Mouse (Mus musculus) spleen, embryonic (tissue): ENCODE data around the gene S100a4.

Source experiments
- CTCF ChIA-PET: fragments of 350-600 bp; sonication (Branson Sonifier 250); formaldehyde crosslinking; loops from one replicate; lab custom pipeline; 2022; lab: Charles Lee

The S100a4 gene

DNA sequence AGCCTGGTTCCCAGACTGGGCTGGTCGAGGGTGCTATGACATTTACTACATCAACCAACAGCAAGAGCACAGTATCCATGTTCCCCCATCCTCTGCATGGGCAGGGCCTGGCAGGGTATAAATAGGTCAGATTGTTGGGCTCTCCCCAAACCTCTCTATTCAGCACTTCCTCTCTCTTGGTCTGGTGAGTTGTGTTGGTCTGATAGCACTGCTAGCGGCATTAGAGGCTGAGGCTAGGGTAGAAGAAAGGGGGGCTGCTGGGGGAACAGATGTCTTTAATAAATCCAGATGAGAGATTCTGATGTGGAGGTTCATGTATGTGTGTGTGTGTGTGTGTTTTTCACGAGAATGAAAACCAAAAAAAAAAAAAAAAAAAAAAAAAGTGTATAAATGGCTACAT, at the start of gene S100a4:
TSS of gene S100a4 (plus strand) at position 149 of the 400 bp plus-strand sequence.
- CTCF ChIA-PET = interaction anchor here (0.6 kb wide), 2 partner anchors 13 to 22 kb away, joined by 3 to 5 read pairs; no protein-coding TSS in a partner anchor

DNA sequence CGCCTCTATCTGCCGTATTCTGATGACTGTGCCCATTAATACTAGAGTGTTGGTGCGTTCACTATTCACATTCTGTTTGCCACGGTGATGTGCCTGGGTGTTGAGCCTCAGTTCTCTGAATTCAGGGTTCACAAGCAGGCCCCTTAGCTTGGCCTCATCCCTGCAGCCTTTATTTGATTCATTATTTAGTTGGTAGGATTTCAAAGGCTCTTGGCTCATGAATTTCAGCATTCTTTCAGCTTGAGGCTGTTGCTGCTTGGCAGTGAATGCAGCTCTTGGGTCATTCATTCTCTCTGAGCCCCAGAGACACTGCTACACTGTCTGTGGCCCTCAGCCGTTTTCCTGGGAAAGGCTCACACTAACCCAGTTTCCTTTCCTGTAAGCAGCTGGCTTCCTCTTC, 47.6 kb upstream of the S100a4 start:
- CTCF ChIA-PET = no interaction called here

DNA sequence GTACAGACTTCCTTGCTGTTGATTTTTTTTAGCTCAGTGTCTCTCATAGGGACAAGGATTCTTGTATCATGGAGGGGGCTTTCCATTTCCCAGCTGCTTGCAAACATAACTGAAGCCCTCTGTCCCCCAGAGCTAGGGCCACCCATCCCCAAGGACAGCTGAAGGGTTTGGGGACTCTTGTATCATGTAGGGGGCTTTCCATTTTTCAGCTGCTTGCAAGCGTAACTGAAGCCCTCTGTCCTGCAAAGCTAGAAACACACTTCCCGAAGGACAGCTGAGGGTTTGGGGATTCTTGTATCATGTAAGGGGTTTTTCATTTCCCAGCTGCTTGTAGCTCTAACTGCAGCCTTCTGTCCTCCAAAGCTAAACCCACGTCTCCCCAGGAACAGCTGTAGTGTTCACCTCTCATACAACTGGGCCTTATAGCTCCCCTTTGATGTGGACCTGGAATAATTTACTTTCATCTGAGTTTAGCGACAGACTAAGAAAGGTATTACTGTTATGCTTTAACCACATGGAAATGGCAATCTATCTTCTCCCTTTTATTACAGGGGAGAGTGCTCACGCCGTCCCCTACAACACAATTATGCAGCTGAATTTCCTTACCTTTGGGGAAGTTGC, 43.5 kb upstream of the S100a4 start, which contains the start of gene S100a3:
TSS of gene S100a3 (plus strand) at position 571 of the 621 bp plus-strand sequence.
- CTCF ChIA-PET = interaction anchor here (0.5 to 0.7 kb wide), 2 partner anchors 23 to 107 kb away, joined by 3 to 5 read pairs; partner anchors contain the start of gene S100a16

DNA sequence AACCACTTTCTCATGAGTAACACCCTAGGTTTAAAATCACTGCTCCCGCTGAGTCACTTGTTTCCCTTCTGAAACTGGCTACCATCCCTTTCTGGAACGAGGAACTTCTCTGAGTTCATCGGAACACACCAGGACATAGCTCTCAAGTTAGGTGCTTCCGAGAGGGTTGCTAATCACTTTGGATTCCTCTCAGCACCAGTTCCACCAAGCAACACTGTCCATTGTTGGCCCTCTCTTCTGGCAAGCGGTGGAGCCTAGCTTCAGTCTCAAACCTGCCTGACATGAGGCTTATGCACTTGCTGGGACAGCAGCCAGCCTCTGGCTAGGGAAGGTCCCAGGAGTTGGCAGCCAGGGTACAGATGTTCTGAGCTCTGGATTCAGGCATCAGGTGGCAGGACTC, 28.9 kb upstream of the S100a4 start:
- CTCF ChIA-PET = no interaction called here

DNA sequence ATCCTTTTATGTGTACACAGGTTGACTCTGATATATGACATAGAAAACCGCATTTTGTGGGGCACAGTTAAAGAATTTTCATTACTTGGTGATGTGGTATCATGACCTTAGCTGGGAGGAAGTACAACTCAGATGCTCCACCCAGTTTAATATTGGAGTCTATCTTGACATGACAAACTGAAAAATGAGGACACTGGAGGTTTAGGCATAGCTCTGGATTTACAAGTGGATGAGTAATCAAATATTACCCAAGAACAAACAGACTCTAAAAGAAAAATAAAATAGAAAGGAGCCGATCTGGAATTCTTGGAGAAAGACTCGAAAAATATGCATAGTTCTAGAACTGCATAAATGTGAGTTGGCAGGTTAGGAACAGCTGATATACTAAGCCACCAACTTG, 28.3 kb upstream of the S100a4 start:
- CTCF ChIA-PET = no interaction called here

DNA sequence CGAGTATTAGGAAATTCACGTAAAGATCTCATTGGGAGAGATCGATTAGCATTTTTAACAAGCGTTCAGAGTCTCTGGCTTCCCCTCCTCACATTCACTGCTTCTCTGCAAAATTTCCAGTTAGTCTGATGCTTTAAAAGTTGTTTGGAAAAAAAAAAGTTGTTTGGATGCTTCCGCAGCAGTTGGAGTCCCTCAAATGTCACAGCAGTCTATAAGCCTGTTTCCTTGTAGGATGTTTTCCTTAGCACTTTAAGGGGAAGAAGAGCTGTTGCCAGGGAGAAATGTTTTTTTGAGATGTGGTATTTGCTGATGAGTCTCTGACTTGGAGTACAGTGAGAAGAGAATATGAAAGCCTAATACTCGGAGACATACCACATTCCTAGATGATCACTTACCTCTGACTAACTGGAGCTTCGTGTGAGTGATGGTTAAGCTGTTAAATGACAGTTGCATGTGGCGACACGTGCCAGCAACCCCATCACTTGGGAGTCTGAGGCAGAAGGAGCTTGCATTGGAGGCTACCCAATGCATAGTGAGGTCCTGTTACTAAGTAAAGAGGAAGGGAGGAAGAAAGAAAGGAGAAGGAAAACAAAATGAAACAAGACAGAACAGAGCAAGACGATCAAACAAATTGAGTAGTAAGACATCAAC, 27.1 kb upstream of the S100a4 start:
- CTCF ChIA-PET = no interaction called here

DNA sequence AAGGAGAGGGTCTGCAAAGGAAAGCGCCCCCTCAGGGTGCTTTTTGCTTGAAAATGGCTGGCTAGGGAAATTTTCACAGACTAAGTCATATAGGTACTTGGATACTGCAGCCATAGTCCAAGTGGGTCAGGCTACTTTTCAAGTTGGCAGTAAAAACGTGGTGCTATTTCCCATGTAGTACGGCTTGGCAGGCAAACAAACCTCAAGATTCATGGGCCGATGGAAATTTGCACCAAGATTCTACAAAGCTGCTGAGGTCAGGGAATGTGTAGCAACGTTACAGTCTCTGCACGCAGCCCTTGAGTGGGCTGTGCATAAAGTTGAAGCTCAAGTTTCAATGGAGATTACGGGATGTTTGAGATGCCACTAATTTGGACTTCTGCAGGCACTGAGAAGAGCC, 24.1 kb upstream of the S100a4 start:
- CTCF ChIA-PET = no interaction called here

DNA sequence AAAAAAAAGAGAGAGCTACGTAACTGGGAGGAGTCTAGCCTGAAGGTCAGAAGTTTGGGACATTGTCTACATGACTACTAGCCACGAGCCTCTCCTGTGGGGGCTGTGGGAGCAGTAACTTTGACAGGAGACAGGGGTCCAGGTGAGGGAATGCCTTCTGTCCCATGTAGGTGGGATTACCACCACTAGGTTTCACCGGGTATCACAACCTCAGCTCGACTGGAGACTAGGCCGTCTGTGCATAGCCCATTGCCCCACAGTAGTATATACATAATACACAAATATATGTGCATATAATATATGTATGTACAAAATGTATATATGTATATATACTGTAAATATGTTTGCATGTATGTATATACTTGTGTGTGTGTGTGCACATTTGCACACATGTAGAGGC, 22.4 kb upstream of the S100a4 start:
- CTCF ChIA-PET = interaction anchor here (0.5 kb wide), 1 partner anchor 23 kb away, joined by 3 read pairs; no protein-coding TSS in a partner anchor

DNA sequence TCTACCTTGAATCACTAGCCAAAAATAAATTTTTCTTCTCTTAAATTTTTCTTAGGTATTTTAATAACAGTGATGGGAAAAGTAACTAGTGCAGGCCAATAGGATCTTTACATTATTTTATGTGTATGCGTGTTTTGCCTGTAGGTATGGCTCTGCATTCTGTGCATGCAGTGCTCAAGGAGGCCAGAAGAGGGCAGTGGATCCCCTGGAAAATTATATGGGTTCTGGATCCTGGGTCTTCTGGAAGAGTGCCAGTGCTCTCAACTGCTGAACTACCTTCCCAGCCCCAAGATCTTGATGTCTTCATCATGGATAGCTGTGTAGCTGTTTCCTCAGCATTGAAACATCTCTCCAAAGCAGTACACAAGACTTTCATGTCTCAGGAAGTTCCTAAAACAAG, 21.4 kb upstream of the S100a4 start:
- CTCF ChIA-PET = interaction anchor here (0.8 kb wide), 1 partner anchor 33 kb away, joined by 8 read pairs; no protein-coding TSS in a partner anchor

DNA sequence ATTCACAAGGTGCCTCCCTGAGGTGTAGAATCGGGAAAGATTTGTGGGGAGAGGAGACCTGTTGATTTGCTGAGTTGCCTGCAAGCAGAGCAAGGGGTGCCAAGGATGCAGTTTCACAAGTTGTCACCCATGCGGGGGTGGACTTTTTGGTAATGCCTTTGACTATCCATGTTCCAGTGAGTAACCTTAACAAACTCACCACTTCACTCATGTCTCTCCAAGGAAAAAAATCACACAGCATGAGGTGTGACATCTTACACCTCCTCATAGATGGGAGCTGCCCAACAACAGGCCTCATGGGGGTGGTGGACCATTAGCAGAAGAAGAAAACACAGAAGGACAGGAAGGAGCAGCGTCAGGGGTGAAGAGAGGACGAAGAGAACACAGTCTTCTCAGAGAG, 21.0 kb upstream of the S100a4 start:
- CTCF ChIA-PET = interaction anchor here (0.8 kb wide), 1 partner anchor 33 kb away, joined by 8 read pairs; no protein-coding TSS in a partner anchor

DNA sequence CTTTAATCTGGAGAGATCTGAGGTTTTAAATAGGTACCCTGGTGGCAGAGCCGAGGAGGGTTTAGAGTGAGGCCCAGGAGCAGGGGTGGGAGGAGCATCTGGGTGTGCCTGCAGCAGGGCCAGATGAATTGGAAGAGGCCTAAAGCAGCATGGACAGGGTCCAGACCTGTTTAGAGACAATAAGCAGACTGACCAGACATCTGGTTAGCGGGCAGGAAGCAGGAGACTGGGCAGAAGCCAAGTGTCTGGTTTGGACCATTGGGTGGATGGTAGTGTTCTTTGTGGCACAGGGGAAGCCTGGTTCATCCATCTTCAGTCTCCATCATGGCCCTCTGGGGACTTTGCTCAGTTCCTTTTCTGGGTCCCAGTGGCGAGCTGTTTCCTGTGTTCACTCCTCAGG, 19.7 kb upstream of the S100a4 start:
- CTCF ChIA-PET = no interaction called here

DNA sequence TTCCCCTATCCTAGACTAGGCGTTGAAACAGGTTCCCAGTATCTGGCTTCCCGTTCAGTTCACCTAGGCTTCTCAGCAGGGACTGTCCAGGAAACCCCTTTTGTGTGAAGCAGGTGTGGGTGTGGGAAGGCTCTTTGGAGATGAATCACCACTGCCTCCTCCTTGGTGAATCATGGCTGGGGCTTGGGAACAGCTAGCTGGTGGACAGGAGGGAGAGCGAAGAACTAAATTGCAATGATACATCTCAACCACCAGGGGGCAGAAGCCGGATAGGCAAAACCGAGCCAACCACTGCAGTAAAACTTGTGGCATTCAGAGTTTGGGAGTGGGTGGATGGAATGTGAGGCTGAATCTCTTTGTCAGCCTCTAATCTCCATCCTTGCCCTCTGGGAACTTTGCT, 18.0 kb upstream of the S100a4 start:
- CTCF ChIA-PET = interaction anchor here (1.0 to 3.2 kb wide), 2 partner anchors 29 to 125 kb away, joined by 3 to 20 read pairs; no protein-coding TSS in a partner anchor

DNA sequence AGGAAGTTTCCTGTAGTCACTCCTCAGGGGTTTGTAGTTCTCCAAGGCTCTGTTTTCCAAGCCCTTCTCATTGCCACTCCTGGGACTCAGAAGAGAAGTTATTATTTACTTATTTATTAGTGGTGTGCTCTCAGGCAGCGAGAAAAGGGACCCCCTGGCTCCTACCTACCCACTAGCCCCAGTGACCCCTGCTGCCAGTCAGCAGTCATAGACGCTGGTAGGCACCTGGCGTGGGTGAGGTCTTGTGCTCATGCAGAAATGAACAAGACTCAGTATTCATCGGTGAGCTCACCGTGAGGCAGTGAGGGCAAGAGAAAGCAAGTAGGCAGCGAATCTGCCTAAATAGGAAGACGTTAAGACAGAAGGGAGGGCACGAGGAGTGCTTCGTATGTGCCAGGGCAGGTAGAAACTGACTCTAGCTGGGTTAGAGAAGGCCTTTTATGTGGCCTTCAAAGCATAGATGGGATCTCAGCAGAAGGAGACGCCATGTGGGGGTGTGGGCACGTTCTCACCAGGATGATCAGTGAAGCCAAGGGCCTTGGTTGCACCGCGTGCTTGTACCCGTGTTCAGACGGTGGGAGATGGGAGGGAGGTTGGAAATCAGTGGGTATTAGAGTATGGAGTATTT, 17.4 kb upstream of the S100a4 start:
- CTCF ChIA-PET = interaction anchor here (1.7 to 3.2 kb wide), 2 partner anchors 26 to 29 kb away, joined by 8 to 20 read pairs; partner anchors contain the start of gene S100a6

DNA sequence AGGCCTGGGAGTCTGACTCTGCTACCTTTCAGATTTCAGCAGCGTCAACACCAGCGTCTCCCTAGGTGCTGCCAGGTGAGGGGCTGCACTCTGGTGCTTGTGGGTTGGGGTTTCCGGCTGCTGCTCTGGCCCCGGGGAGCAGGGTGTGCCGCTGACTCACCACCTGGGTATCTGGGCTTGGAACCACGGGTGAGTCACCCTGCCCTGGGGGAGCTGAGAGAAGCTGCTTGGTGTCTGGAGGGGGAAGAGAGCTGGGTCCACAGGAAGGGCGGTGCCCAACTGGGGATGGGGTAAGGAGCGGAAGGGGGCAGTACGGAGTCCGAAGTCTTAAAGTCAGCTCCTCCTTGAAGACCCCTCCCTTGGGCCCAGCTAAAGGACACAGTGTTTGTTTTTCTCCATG, 16.7 kb upstream of the S100a4 start:
- CTCF ChIA-PET = interaction anchor here (0.8 to 3.2 kb wide), 3 partner anchors 22 to 28 kb away, joined by 3 to 20 read pairs (median 8); partner anchors contain the start of gene S100a6

DNA sequence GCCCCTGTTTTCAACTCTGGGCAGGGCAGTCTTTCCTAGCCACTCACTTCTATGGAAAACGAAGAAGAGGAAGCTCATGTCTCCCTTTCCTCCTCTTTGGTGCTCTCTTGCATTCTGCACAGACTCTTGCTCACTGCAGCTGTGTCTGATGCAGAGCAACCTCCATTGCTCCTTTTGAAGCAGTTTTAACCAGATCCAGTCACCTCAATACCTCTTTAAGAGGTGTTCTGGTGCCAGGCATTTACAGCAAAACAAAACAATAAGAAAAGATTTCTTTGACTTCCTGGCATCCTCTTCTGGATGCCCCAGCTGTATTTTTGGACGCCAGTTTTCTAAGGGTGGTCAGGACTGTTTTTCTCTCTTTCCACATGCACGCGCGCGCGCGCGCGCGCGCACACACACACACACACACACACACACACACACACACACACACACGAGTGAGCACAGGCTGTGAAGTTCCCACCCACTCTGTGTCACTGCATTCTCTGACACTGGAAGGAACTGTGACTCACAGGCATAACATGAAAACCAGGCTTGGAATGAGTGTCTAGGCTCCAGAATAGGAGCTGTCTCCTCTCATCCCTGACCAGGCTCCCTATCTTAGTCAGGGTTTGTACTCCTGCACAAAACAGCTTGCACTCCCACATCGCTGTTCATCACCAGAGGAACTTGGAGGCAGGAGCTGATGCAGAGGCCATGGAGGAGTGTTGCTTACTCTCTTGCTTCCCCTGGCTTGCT, 16.0 kb upstream of the S100a4 start:
- CTCF ChIA-PET = interaction anchor here (0.7 to 3.2 kb wide), 4 partner anchors 19 to 28 kb away, joined by 3 to 20 read pairs (median 6); partner anchors contain the start of gene S100a6

DNA sequence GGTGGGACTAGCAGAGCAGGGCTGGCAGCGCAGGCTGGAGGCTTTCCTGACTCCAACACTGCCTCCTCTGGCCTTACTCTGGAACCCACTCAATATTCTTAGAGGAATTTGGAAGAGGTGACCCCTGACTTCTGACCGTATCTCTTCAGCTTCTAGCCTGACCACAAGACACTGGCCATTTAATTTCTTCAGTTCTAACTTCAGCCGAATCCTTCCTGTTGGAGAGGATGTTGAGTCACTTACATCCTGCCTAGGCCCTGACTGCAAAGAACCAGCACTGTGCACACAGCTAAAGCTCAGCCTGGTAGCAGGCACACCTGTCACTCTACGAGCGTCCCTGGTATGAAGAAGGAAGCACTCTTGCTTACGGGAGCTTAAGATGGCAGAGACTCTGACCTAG, 14.2 kb upstream of the S100a4 start:
- CTCF ChIA-PET = no interaction called here

DNA sequence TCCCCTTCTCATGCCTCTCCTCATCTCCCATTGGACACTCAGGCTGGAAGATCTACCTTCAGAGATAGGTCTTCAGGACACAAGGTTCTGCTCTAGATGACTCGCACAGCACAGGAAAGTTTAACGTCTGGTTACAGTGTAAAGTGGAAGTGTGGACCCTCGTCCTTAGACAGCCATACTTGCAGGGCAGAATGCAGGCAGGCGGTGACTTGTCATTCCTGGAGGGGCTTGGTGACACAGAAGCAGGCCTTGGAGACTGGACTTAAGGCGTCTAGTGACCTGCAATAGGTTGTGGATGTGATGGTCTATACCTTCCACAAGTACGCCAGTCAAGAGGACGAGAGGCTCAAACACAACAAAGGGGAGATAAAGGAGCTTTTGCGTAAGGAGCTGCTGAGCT, 13.6 kb upstream of the S100a4 start, which contains the start of gene S100a2:
TSS of gene S100a2 (plus strand) at position 301 of the 400 bp plus-strand sequence.
- CTCF ChIA-PET = no interaction called here

DNA sequence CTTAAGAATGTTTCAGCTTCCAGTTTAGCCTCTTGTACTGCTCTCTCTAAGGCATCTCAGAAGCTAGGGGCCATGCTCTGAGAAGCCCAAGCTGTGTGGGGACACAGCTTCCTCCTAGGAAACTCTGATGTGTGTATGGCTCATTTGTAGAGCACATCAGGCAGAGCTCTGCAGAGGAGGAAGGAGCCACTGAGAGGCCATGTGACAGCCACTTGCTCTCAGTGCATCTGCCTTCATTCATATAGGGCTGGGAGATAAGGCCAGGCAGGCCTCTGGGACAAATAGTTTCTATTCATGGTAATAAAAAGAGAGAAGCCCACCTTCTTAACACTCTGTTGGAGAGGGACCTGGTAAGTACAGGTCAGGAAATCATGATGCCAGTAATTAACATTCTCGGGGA, 9.1 kb upstream of the S100a4 start:
- CTCF ChIA-PET = interaction anchor here (0.6 kb wide), 1 partner anchor 93 kb away, joined by 3 read pairs; no protein-coding TSS in a partner anchor

DNA sequence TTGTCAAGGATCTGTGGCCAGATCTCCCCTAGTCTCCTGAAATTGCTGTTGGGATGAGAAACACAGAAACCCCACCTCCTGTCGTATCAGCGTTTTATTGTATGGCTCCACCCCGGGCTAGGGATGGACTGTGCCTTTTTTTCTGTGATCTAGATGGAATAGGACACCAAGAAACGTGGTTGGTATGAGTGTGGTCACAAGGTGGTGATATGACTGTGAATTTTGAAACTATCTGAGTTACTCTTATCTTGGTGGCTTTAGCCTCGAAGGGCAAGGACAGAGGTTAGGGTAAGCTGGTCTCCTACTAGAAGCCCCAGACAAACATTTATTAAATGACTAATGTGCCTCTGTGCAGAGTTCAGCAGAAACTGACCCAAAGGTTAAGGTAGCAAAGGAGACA, 8.0 kb upstream of the S100a4 start:
- CTCF ChIA-PET = no interaction called here

DNA sequence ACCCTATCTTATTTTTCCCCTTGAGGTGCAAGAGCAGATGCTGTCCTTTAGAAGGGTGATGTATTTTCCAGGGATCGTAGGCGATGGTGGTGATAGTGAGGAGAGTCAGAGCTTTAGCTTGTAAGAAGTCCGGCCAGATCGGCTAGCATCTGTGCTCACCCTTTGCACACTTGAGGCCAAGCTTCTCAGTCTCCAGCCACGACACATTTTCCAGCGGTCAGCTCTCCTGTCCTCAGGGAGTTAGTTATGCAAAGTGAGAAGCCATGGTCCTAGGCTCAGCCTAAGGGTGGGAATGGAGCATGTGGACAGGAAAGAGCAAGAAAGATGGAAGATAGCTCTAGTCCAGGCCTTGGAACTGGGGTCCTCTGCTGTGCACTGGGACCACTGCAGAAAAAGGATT, 6.8 kb upstream of the S100a4 start:
- CTCF ChIA-PET = no interaction called here

DNA sequence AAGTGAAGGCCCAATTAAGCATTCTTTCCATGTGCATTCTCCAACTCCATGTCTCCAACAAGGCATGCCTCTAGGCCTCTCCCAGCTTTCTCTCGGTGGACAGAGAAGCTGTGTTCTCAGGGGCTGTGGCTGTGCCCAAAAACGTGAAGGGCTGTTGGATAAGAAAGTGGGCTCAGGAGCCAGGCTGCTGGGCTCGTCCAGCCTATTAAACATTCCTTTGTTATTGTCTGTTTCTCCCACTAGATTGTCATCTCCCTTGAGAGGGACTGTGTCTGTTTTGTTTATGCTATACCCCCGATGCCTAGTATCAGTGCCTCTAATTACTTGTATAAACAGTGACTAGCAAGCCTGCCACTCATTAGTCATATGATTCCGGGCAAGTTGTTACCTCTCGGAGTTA, 5.8 kb upstream of the S100a4 start:
- CTCF ChIA-PET = no interaction called here
